Mouse (Mus musculus) kidney, embryonic 14.5 days (tissue): ENCODE data around the gene Etnk2. TPM values are rescaled to one million over a fixed set of nuclear protein-coding genes. Genes with fewer than 3 reads are reported as not detected.

Source experiments
- ATAC-seq: fragments of 200-750 bp; cut with Nextera tagmentation; 2 replicates; pipeline ENCODE4 v1.8.0; 2017; ENCODE audit warnings: moderate number of reproducible peaks, mild to moderate bottlenecking, moderate TSS enrichment, moderate library complexity; ENCODE audit not compliant: low FRiP score, low TSS enrichment
- H3K27ac ChIP-seq: fragments of 300-500 bp; sonication (generic); 2 replicates; pipeline ENCODE4 v1.5.1; 2014; ENCODE audit warnings: low read depth, mild to moderate bottlenecking, low read length, moderate library complexity, mixed read lengths
- H3K27me3 ChIP-seq: fragments of 300-500 bp; sonication (generic); 2 replicates; pipeline ENCODE4 v1.6.1; 2014; ENCODE audit warnings: mild to moderate bottlenecking, low read length; ENCODE audit not compliant: control insufficient read depth, insufficient read depth
- H3K36me3 ChIP-seq: fragments of 300-500 bp; sonication (generic); 2 replicates; pipeline ENCODE4 v1.6.1; 2014; ENCODE audit warnings: low read length, mixed read lengths; ENCODE audit not compliant: control insufficient read depth, insufficient read depth
- H3K4me1 ChIP-seq: fragments of 300-500 bp; sonication (generic); 2 replicates; pipeline ENCODE4 v1.6.1; 2014; ENCODE audit warnings: low read length, mixed read lengths; ENCODE audit not compliant: control insufficient read depth, insufficient read depth
- H3K4me2 ChIP-seq: fragments of 300-500 bp; sonication (generic); replicated peaks from 2 replicates; pipeline ENCODE4 v1.6.1; 2014; ENCODE audit warnings: low read depth, mild to moderate bottlenecking, low read length
- H3K4me3 ChIP-seq: fragments of 300-500 bp; sonication (generic); 2 replicates; pipeline ENCODE4 v1.5.1; 2014; ENCODE audit warnings: mild to moderate bottlenecking, low read length
- H3K9ac ChIP-seq: fragments of 300-500 bp; sonication (generic); 2 replicates; pipeline ENCODE4 v1.6.1; 2014; ENCODE audit warnings: low read depth, mild to moderate bottlenecking, low read length, moderate library complexity
- H3K9me3 ChIP-seq: fragments of 300-500 bp; sonication (generic); 2 replicates; pipeline ENCODE4 v1.6.1; 2016; ENCODE audit warnings: low read length; ENCODE audit not compliant: control insufficient read depth
- WGBS: fragments of 180-500 bp; shearing (Covaris S2); extraction: QIAGEN DNeasy Blood & Tissue Kit; methylation state at CpG from one replicate; pipeline ENCODE4 v1.1.7; 2014; 5-methylcytosine and 5-hydroxymethylcytosine counted together
- polyA plus RNA-seq: library from polyadenylated mRNA; unstranded; fragments of >200 nt; fragmentation: Nextera tagmentation; extraction: Ambion mirVana; gene quantifications from 2 replicates; pipeline ENCODE4 v1.2.1, GENCODE M21; 2014

Etnk2 gene
- polyA plus RNA-seq, 1 experiment from 2014 or later, result 2.0 TPM

GRCm38 (mm10) chr1:133421975-133422570, 58.7 kb downstream of the Etnk2 start:
- Histone ChIP-seq H3K9ac (peak overlapping the region; percentile 78), H3K4me2 (peak overlapping the region; percentile 91), H3K4me1 (peaks cover 48% of the 10 kb centered on the region), H3K27ac (peak overlapping the region; percentile 97; the same call in 1 of the 2 replicates), H3K9me3 (no peaks in the 10 kb centered on the region), H3K4me3 (peak overlapping the region; percentile 88), H3K27me3 (no peaks in the 10 kb centered on the region), H3K36me3 (no peaks in the 10 kb centered on the region)
- WGBS, result 26% methylated on average over 16 of the region's 16 CpGs
- no peak for ATAC-seq

GRCm38 (mm10) chr1:133422615-133423161, 59.3 kb downstream of the Etnk2 start:
- ATAC-seq, result 0 out of 2 replicates have a peak, but pooled peaks have one; percentile 11
- peak overlapping the region; percentile 78 for H3K9ac ChIP-seq
- no peaks in the 10 kb centered on the region for H3K27me3 ChIP-seq
- H3K4me1 ChIP-seq, result peaks cover 41% of the 10 kb centered on the region
- 1% methylated on average over 29 of the region's 29 CpGs for WGBS
- H3K4me3 ChIP-seq, result peak overlapping the region; percentile 88
- H3K9me3 ChIP-seq, result no peaks in the 10 kb centered on the region
- peak overlapping the region; percentile 97 for H3K27ac ChIP-seq
- H3K4me2 ChIP-seq, result peak overlapping the region; percentile 91
- H3K36me3 ChIP-seq, result no peaks in the 10 kb centered on the region

- 0% methylated on average over 31 of the region's 31 CpGs for WGBS
- 0 out of 2 replicates have a peak, but pooled peaks have one; percentile 7 for ATAC-seq
- no peaks in the 10 kb centered on the region for H3K36me3 ChIP-seq
- peak overlapping the region; percentile 91 for H3K4me2 ChIP-seq
- H3K27me3 ChIP-seq, result no peaks in the 10 kb centered on the region
- peak overlapping the region; percentile 97; the same call in 1 of the 2 replicates for H3K27ac ChIP-seq
- peak overlapping the region; percentile 88 for H3K4me3 ChIP-seq
- peak overlapping the region; percentile 78 for H3K9ac ChIP-seq
- no peaks in the 10 kb centered on the region for H3K9me3 ChIP-seq
- peaks cover 41% of the 10 kb centered on the region for H3K4me1 ChIP-seq
Measured at GRCm38 (mm10) chr1:133423166-133423542, 59.8 kb downstream of the Etnk2 start.

GRCm38 (mm10) chr1:133423543-133424480, 60.4 kb downstream of the Etnk2 start, which contains the start of gene Sox13:
Sox13 (minus strand) TSS chr1:133424377.
- Histone ChIP-seq H3K4me3 (peak within 1 kb of the TSS; percentile 88), H3K4me1 (peaks cover 34% of the 10 kb centered on the region), H3K9ac (peak within 1 kb of the TSS; percentile 78), H3K27me3 (no peaks in the 10 kb centered on the region), H3K4me2 (peak within 1 kb of the TSS; percentile 91), H3K27ac (peak within 1 kb of the TSS; percentile 97), H3K9me3 (no peaks in the 10 kb centered on the region), H3K36me3 (no peaks in the 10 kb centered on the region)
- WGBS, result under 1% methylated on average over 107 of the region's 128 CpGs
- ATAC-seq, result peak; percentile 84

GRCm38 (mm10) chr1:133424547-133425140, 61.3 kb downstream of the Etnk2 start:
- Histone ChIP-seq H3K27me3 (no peaks in the 10 kb centered on the region), H3K4me2 (no peak overlapping the region), H3K9me3 (peaks cover 7% of the 10 kb centered on the region; the same call in 1 of the 2 replicates), H3K9ac (no peak overlapping the region), H3K4me1 (peaks cover 26% of the 10 kb centered on the region), H3K36me3 (no peaks in the 10 kb centered on the region), H3K4me3 (peak overlapping the region; percentile 88), H3K27ac (no peak overlapping the region)
- 58% methylated on average over 4 of the region's 4 CpGs for WGBS
- peak; percentile 34; the same call in 1 of the 2 replicates for ATAC-seq

Other genes with a start within 250 kb of the Etnk2 start
- 17.9 and 49.4 TPM in 2 replicates for gene Ppp1r15b, start 232.4 kb upstream of the Etnk2 start, polyA plus RNA-seq
- gene Plekha6, start 199.4 kb upstream of the Etnk2 start, polyA plus RNA-seq, result 3.3 and 6.1 TPM in 2 replicates
- 2.6 and 6.1 TPM in 2 replicates for gene Golt1a, start 53.8 kb upstream of the Etnk2 start, polyA plus RNA-seq
- gene Kiss1, start 41.7 kb upstream of the Etnk2 start, polyA plus RNA-seq, result not detected in 2 replicates
- 50.2 and 92.1 TPM in 2 replicates for gene Ren1, start 13.1 kb upstream of the Etnk2 start, polyA plus RNA-seq
- 13.8 and 16.2 TPM in 2 replicates for gene Sox13, start 60.8 kb downstream of the Etnk2 start, polyA plus RNA-seq
- 818 and 1,095 TPM in 2 replicates for gene Snrpe, start 246.7 kb downstream of the Etnk2 start, polyA plus RNA-seq